Mouse (Mus musculus) cerebellum, adult 2 months (tissue): ENCODE results near the gene Ckap2.

Source experiments
- CTCF ChIP-seq: fragments of 200-500 bp; IDR thresholded peaks from 2 replicates; pipeline ENCODE4 v1.5.1; 2011; ENCODE audit warnings: low read depth, mild to moderate bottlenecking, control low read depth, low read length, moderate library complexity, borderline replicate concordance; ENCODE audit not compliant: insufficient read depth
- POLR2A ChIP-seq: fragments of 200-500 bp; IDR thresholded peaks from 2 replicates; pipeline ENCODE4 v1.6.1; 2011; ENCODE audit warnings: low read length, control low read depth, borderline replicate concordance; ENCODE audit not compliant: insufficient read depth

DNA sequence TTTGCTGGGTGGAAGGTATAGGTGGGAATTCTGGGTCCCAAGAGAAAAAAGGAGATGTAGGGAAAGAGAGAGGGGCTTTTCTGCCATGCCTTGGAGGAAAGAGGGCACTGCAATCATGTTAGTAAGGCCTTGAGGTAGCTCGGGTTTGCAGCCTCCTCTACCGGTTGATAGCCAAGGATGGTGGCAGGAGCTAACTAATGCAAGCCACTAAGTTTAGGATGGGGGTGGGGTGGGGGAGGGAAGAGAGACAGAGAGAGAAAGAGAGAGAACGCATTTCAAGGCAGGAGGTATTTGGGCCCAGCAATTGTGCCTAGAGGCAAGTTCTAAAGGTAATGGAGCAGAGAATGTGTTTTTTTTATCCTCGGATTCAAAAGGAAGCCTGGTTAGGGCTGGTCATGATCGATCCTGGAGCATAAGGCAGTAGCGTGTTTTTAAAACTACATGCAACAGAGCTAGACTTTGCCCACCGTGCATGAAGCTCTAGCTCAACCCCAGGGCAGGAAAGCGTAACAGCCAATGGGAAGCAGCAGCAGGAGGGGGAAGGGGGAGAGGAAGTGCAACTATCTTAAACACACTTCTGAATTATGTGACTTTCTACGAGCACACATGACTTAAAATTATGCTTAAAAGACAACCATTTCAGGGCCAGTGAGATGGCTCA, 37.8 kb downstream of the Ckap2 start:
- TF ChIP-seq POLR2A = no peak
- no peak for TF ChIP-seq CTCF
